Mouse (Mus musculus): ENCODE measurements around the gene Polr2a.
A peak's percentile ranks its signal among the peaks of the same experiment; 100 is the strongest.

Gene Polr2a

GRCm38 (mm10) chr11:69784793-69785272 lies 26.4 kb upstream of the Polr2a start:
- no peak for DNase-seq (ENCODE audit: low read depth)

- no peak for DNase-seq (ENCODE audit: low read depth)
Measured at GRCm38 (mm10) chr11:69781828-69782227, 23.4 kb upstream of the Polr2a start.

- no peak for DNase-seq (ENCODE audit: low read depth)
Measured at GRCm38 (mm10) chr11:69778985-69779384, 20.5 kb upstream of the Polr2a start.

GRCm38 (mm10) chr11:69778258-69778982 lies 20.0 kb upstream of the Polr2a start:
- no peak for DNase-seq (ENCODE audit: low read depth)

- DNase-seq (ENCODE audit: low read depth): no peak
Measured at GRCm38 (mm10) chr11:69777504-69778257, 19.2 kb upstream of the Polr2a start.

- no peak for DNase-seq (ENCODE audit: low read depth)
Measured at GRCm38 (mm10) chr11:69776488-69776887, 18.1 kb upstream of the Polr2a start.

GRCm38 (mm10) chr11:69775716-69776115 lies 17.3 kb upstream of the Polr2a start:
- DNase-seq (ENCODE audit: low read depth): no peak

- DNase-seq (ENCODE audit: low read depth): no peak
Measured at GRCm38 (mm10) chr11:69774961-69775360, 16.5 kb upstream of the Polr2a start.

GRCm38 (mm10) chr11:69767625-69767909 lies 9.1 kb upstream of the Polr2a start:
- DNase-seq (ENCODE audit: low read depth): no peak

- no peak for DNase-seq (ENCODE audit: low read depth)
Measured at GRCm38 (mm10) chr11:69766872-69767624, 8.6 kb upstream of the Polr2a start.

- DNase-seq (ENCODE audit: low read depth): peak; percentile 90
Measured at GRCm38 (mm10) chr11:69766126-69766609, 7.7 kb upstream of the Polr2a start.

GRCm38 (mm10) chr11:69765221-69766125 lies 7.0 kb upstream of the Polr2a start, which contains the start of gene Zbtb4:
Gene Zbtb4, plus strand, starts transcription at chr11:69765912.
- DNase-seq (ENCODE audit: low read depth): peak; percentile 80

- no peak for DNase-seq (ENCODE audit: low read depth)
Measured at GRCm38 (mm10) chr11:69763551-69763950, 5.1 kb upstream of the Polr2a start.

GRCm38 (mm10) chr11:69761868-69762267 lies 3.4 kb upstream of the Polr2a start, which contains the start of gene Slc35g3:
Gene Slc35g3, minus strand, starts transcription at chr11:69761968.
- DNase-seq (ENCODE audit: low read depth): peak; percentile 45

- DNase-seq (ENCODE audit: low read depth): no peak
Measured at GRCm38 (mm10) chr11:69760901-69761200, 2.4 kb upstream of the Polr2a start.

GRCm38 (mm10) chr11:69760160-69760900 lies 1.9 kb upstream of the Polr2a start:
- no peak for DNase-seq (ENCODE audit: low read depth)

- peak; percentile 90 for DNase-seq (ENCODE audit: low read depth)
Measured at GRCm38 (mm10) chr11:69758971-69759721, 709 bp upstream of the Polr2a start.

GRCm38 (mm10) chr11:69758090-69758456 lies 364 bp downstream of the Polr2a start:
- DNase-seq (ENCODE audit: low read depth): peak; percentile 98

GRCm38 (mm10) chr11:69757303-69758089 lies 941 bp downstream of the Polr2a start:
- no peak for DNase-seq (ENCODE audit: low read depth)

Data from naive thymus-derived CD4-positive, alpha-beta T cell, adult 2 months (primary cell).